Mouse (Mus musculus): ENCODE measurements around the gene Calm5.

GRCm38 (mm10) chr13:3877679-3878220 lies 23.8 kb downstream of the Calm5 start:
- no peak for TF ChIP-seq POLR2A (IDR thresholded peaks at IDR 0.05; ENCODE audit: control insufficient read depth, low read depth, low read length)
- TF ChIP-seq CTCF (IDR thresholded peaks at IDR 0.05; ENCODE audit: control insufficient read depth, insufficient read depth, insufficient replicate concordance, low read depth, low read length): no peak

Measured in testis, adult 2 months (tissue).